Mouse (Mus musculus) heart, embryonic 15.5 days (tissue): ENCODE data around the gene Tbcd. TPM values are rescaled to one million over a fixed set of nuclear protein-coding genes. Genes with fewer than 3 reads are reported as not detected.

ENCODE experiments used
- ATAC-seq: fragments of 200-750 bp; cut with Nextera tagmentation; replicated peaks from 2 replicates; pipeline ENCODE4 v1.8.0; 2017; ENCODE audit warnings: low read depth, moderate TSS enrichment; ENCODE audit not compliant: insufficient number of reproducible peaks, insufficient read depth, low FRiP score
- H3K27ac ChIP-seq: fragments of 300-500 bp; sonication (generic); 2 replicates; pipeline ENCODE4 v1.5.1; 2015; ENCODE audit warnings: mild to moderate bottlenecking, inconsistent platforms
- H3K27me3 ChIP-seq: fragments of 300-500 bp; sonication (generic); 2 replicates; pipeline ENCODE4 v1.6.1; 2015; ENCODE audit warnings: inconsistent platforms
- H3K36me3 ChIP-seq: fragments of 300-500 bp; sonication (generic); 2 replicates; pipeline ENCODE4 v1.6.1; 2015; ENCODE audit warnings: mild to moderate bottlenecking, inconsistent platforms
- H3K4me1 ChIP-seq: fragments of 300-500 bp; sonication (generic); replicated peaks from 2 replicates; pipeline ENCODE4 v1.6.1; 2015; ENCODE audit warnings: inconsistent platforms
- H3K4me2 ChIP-seq: fragments of 300-500 bp; sonication (generic); 2 replicates; pipeline ENCODE4 v1.6.1; 2015; ENCODE audit warnings: inconsistent platforms, mild to moderate bottlenecking, moderate library complexity
- H3K4me3 ChIP-seq: fragments of 300-500 bp; sonication (generic); 2 replicates; pipeline ENCODE4 v1.5.1; 2015; ENCODE audit warnings: mild to moderate bottlenecking, inconsistent platforms
- H3K9ac ChIP-seq: fragments of 300-500 bp; sonication (generic); 2 replicates; pipeline ENCODE4 v1.6.1; 2015; ENCODE audit warnings: mild to moderate bottlenecking, inconsistent platforms
- H3K9me3 ChIP-seq: fragments of 300-500 bp; sonication (generic); replicated peaks from 2 replicates; pipeline ENCODE4 v1.6.1; 2016; ENCODE audit warnings: inconsistent platforms
- WGBS: fragments of 180-500 bp; shearing (Covaris S2); methylation state at CpG from one replicate; pipeline ENCODE4 v1.1.7; 2015; ENCODE audit warnings: mixed read lengths; 5-methylcytosine and 5-hydroxymethylcytosine counted together
- polyA plus RNA-seq: library from polyadenylated mRNA; unstranded; fragments of >200 nt; fragmentation: Nextera tagmentation; extraction: Ambion mirVana; gene quantifications from 2 replicates; pipeline ENCODE4 v1.2.1, GENCODE M21; 2015

Tbcd gene
- polyA plus RNA-seq, 1 experiment from 2014 or later: 17.3 TPM

DNA sequence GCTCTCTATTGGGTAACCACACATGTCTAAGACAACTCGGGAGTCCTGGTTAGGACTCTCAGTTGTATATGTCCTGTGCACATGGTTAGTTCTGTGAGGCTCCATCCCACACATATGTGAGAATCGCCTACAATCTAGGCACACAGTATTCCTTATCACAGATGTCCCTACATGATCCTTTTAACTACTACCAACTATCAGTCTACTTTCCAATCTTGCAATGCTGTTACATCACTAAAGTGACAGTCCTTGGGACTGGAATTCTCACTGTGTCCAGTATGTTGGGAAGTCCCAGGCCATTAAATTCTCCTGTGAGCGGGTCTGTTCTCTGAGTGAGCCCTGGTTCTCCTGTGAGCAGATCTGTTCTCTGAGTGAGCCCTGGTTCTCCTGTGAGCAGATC lies 101.7 kb downstream of the Tbcd start:
- H3K4me2 ChIP-seq: no peak overlapping the region
- H3K36me3 ChIP-seq: no peaks in the 10 kb centered on the region
- H3K4me3 ChIP-seq: no peak overlapping the region
- H3K4me1 ChIP-seq: peaks cover 33% of the 10 kb centered on the region
- WGBS: 89% methylated on average over 3 of the region's 3 CpGs
- no peaks in the 10 kb centered on the region for H3K9me3 ChIP-seq
- no peak overlapping the region for H3K9ac ChIP-seq
- H3K27ac ChIP-seq: no peak overlapping the region
- H3K27me3 ChIP-seq: no peaks in the 10 kb centered on the region
- ATAC-seq: no peak

DNA sequence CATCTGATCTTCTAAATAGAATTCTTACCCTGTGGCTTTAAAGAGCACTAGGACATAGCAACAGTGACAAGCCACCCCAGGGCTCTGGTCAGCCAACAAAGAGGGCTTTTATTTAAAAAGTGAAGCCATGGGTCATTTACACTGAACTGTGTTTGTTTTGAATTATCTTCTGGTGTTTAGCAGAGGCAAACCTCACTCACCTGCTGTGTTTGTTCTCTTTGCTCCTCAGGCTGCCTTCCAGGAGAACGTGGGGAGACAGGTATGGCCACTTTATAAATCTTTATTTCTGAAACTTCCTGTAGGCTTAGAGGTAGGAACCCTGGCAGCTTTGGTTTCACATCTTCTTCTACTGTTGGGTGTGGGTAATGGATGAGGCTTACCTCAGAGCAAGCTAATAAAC lies 105.0 kb downstream of the Tbcd start:
- peaks cover 14% of the 10 kb centered on the region for H3K4me1 ChIP-seq
- no peak overlapping the region for H3K4me2 ChIP-seq
- no peaks in the 10 kb centered on the region for H3K9me3 ChIP-seq
- H3K9ac ChIP-seq: no peak overlapping the region
- H3K36me3 ChIP-seq: no peaks in the 10 kb centered on the region
- no peak for ATAC-seq
- 78% methylated on average over 1 of the region's 1 CpGs for WGBS
- no peak overlapping the region for H3K27ac ChIP-seq
- no peak overlapping the region for H3K4me3 ChIP-seq
- no peaks in the 10 kb centered on the region for H3K27me3 ChIP-seq

DNA sequence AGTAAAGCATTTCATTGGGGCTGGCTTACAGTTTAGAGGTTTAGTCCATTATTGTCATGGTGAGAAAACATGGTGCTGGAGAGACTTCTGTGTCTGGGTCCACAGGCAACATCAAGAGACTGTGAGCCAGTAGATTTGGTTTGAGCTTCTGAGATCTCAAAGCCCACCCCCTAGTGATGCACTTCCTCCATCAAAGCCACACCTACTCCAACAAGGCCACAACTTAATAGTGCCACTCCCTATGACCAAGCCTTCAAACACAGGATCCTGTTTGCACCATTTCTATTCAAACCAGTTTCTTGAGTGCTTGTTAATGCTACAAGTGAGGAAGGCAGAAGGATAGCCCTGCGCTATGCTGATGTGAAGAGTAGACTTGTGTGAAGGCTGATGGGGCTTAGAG lies 106.2 kb downstream of the Tbcd start:
- no peak for ATAC-seq
- Histone ChIP-seq H3K9me3 (no peaks in the 10 kb centered on the region), H3K36me3 (no peaks in the 10 kb centered on the region), H3K27me3 (no peaks in the 10 kb centered on the region), H3K9ac (no peak overlapping the region), H3K4me3 (no peak overlapping the region), H3K4me2 (no peak overlapping the region), H3K27ac (no peak overlapping the region), H3K4me1 (peaks cover 7% of the 10 kb centered on the region; the same call in 1 of the 2 replicates)
- WGBS: 98% methylated on average over 1 of the region's 1 CpGs

DNA sequence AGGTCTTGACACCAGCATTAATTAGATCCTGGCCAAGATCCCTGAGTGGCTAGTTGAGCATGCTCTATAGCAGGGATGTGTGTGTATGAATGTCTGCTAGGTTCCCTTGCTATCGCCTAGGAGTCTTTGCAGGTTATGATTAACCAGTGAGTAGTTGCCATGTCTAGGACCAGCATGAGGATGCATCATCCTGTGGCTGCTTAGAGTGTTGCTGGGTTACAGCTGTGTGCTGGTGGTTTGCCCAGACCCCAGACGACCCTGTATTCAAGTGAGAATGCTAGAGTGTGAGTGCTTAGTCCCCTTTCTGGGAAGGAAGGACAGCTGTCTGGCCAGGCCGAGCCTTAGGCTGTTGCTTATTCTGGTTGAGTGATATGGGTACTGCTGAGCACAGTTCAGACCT lies 106.8 kb downstream of the Tbcd start:
- Histone ChIP-seq H3K9me3 (no peaks in the 10 kb centered on the region), H3K4me1 (0 out of 2 replicates have a peak, but pooled peaks cover 2% of the 10 kb centered on the region), H3K4me3 (no peak overlapping the region), H3K27ac (no peak overlapping the region), H3K4me2 (no peak overlapping the region), H3K27me3 (no peaks in the 10 kb centered on the region), H3K9ac (no peak overlapping the region), H3K36me3 (no peaks in the 10 kb centered on the region)
- WGBS: 82% methylated on average over 3 of the region's 3 CpGs
- no peak for ATAC-seq

DNA sequence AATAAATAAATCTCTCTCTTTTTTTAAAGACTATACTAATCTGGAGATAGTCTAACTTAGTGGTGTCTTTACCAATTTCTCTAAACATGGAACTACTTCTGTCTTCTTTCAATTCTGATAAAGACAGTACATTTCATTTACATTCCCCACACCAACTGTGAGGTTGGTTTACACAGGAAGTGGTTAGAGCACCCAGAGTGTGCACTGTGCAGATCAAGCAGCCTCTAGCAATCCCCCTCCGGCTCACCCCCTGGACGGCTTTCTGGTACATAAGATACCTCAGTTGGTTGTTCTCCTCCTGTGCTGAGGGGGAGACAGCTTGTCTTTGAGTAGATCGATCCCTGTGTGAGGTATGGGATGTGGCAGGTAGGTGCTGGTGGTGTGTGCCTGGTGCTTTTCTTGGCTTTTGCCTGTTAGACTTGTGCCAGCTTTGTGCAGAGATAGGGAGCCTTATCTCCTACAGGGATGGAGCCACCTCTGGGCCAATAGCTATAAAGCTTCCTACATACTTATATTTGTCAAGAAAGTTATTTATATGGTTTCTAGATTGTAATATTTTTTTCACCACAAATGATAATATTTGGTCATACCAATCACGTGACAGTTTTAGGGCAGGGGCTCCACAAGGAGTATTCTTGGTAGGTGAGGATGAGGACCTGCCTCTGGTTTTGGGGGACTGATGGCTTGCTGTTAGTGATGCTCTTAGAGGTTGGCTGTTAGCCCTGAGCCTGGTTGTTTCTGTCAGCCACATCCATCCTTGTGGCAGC lies 108.0 kb downstream of the Tbcd start:
- Histone ChIP-seq H3K9ac (no peak overlapping the region), H3K27ac (no peak overlapping the region), H3K4me2 (no peak overlapping the region), H3K9me3 (no peaks in the 10 kb centered on the region), H3K36me3 (no peaks in the 10 kb centered on the region), H3K4me1 (0 out of 2 replicates have a peak, but pooled peaks cover 2% of the 10 kb centered on the region), H3K4me3 (no peak overlapping the region), H3K27me3 (no peaks in the 10 kb centered on the region)
- no peak for ATAC-seq
- 72% methylated on average over 4 of the region's 4 CpGs for WGBS

DNA sequence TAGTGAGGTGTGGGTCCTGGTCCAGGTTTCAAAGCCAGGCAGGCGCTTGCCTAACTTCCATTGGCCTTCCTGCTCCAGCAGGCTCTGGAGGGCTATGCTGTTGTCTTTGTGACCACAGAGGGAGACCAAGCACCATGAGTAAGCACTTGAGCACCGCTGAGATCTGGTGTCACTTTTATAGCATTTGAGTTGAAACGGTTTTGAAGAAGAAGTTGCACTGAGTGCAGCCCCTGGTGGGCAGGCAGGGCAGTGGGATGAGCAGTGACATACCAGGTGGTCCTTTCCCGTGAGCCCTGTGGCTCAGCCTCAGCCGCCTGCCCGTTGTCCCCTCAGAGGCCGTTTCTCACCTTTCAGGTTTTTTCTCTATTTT lies 108.5 kb downstream of the Tbcd start:
- no peak overlapping the region for H3K4me2 ChIP-seq
- H3K9me3 ChIP-seq: no peaks in the 10 kb centered on the region
- 0 out of 2 replicates have a peak, but pooled peaks cover 2% of the 10 kb centered on the region for H3K4me1 ChIP-seq
- no peak overlapping the region for H3K4me3 ChIP-seq
- WGBS: 79% methylated on average over 7 of the region's 7 CpGs
- no peaks in the 10 kb centered on the region for H3K36me3 ChIP-seq
- H3K27me3 ChIP-seq: no peaks in the 10 kb centered on the region
- H3K27ac ChIP-seq: no peak overlapping the region
- no peak for ATAC-seq
- no peak overlapping the region for H3K9ac ChIP-seq

DNA sequence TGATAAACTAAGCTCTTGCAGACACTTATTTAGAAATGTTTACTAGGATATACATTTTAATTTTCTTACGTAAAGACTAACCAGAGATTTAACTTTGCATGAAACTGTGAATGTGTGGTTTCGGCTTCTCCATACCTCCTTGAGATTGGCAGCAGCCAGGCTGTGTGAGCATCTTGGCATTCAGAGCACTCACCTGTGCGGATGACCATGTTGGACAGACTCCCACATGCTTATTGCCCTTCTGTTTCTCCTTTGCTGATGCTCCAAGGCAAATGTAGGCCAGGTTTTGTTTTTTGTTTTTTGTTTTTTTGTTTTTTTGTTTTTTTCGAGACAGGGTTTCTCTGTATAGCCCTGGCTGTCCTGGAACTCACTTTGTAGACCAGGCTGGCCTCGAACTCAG lies 111.6 kb downstream of the Tbcd start:
- no peak overlapping the region for H3K4me2 ChIP-seq
- no peaks in the 10 kb centered on the region for H3K27me3 ChIP-seq
- H3K36me3 ChIP-seq: no peaks in the 10 kb centered on the region
- H3K9ac ChIP-seq: no peak overlapping the region
- H3K9me3 ChIP-seq: no peaks in the 10 kb centered on the region
- no peak for ATAC-seq
- H3K4me1 ChIP-seq: 0 out of 2 replicates have a peak, but pooled peaks cover 2% of the 10 kb centered on the region
- H3K27ac ChIP-seq: no peak overlapping the region
- no peak overlapping the region for H3K4me3 ChIP-seq
- 93% methylated on average over 5 of the region's 5 CpGs for WGBS

DNA sequence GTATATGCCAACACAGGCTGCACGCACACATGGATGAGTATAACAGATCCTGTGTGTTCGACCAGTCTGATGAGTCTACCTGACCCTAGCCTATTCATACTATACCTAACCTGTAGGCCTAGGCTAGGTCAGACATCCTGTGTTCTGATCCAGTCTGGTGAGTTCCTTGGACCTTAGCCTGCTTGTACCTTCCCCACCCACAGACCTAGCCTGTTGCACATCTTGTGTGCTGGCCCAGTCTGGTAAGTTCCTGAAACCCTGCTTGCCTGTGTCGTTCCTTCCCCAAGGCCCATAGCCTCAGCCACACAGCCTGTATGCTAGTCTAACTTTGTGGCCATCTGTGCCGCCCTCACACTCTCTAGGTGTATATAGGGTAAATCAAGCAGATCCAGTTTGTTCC lies 112.5 kb downstream of the Tbcd start:
- H3K4me3 ChIP-seq: no peak overlapping the region
- no peak for ATAC-seq
- no peak overlapping the region for H3K27ac ChIP-seq
- H3K4me2 ChIP-seq: no peak overlapping the region
- no peaks in the 10 kb centered on the region for H3K36me3 ChIP-seq
- H3K9ac ChIP-seq: no peak overlapping the region
- H3K27me3 ChIP-seq: no peaks in the 10 kb centered on the region
- 0 out of 2 replicates have a peak, but pooled peaks cover 2% of the 10 kb centered on the region for H3K4me1 ChIP-seq
- H3K9me3 ChIP-seq: no peaks in the 10 kb centered on the region
- WGBS: 92% methylated on average over 4 of the region's 4 CpGs

DNA sequence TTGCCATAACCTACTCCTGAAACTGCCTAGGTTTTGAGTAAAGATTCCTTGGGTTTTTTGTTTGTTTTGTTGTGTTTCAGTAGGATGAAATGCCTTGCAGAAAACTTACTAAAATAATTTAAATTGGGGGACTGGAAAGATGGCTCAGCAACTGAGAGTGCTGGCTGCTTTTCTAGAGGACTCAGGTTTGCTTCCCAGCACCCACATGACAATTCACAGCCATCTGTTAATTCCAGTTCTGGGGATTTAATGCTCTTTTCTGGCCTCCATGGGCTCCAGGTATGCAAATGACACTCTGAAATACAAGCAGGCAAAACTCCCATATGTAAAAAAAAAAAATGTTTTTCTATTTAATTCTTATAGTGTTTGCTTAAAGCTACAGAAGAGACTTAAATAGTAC lies 130.1 kb downstream of the Tbcd start:
- H3K4me3 ChIP-seq: no peak overlapping the region
- H3K9me3 ChIP-seq: no peaks in the 10 kb centered on the region
- no peak overlapping the region for H3K4me2 ChIP-seq
- no peak overlapping the region for H3K9ac ChIP-seq
- H3K36me3 ChIP-seq: peaks cover 5% of the 10 kb centered on the region
- H3K27ac ChIP-seq: no peak overlapping the region
- no peaks in the 10 kb centered on the region for H3K4me1 ChIP-seq
- no peaks in the 10 kb centered on the region for H3K27me3 ChIP-seq
- ATAC-seq: no peak

DNA sequence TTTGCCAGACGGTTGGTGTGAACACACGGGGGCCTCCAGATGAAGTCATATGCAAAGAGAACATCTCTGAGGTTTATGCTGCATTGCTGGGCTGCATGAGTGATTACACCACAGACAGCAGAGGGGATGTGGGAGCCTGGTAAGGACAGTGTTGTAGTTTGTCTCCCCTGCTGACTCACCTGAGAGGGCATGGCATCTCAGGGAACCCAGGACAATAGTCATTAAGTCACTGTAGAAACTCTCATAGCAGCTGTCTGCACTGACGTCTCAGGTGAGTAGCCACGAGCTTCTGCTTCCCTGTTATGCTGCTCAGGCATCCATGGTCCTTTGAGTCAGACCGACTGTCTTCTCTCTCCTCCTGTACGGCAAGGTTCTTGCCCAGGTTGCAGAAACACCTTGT lies 145.5 kb downstream of the Tbcd start:
- Histone ChIP-seq H3K27ac (no peak overlapping the region), H3K4me2 (no peak overlapping the region), H3K27me3 (no peaks in the 10 kb centered on the region), H3K9me3 (no peaks in the 10 kb centered on the region), H3K9ac (no peak overlapping the region), H3K4me1 (no peaks in the 10 kb centered on the region), H3K4me3 (no peak overlapping the region), H3K36me3 (peaks cover 7% of the 10 kb centered on the region)
- 88% methylated on average over 6 of the region's 6 CpGs for WGBS
- ATAC-seq: no peak

DNA sequence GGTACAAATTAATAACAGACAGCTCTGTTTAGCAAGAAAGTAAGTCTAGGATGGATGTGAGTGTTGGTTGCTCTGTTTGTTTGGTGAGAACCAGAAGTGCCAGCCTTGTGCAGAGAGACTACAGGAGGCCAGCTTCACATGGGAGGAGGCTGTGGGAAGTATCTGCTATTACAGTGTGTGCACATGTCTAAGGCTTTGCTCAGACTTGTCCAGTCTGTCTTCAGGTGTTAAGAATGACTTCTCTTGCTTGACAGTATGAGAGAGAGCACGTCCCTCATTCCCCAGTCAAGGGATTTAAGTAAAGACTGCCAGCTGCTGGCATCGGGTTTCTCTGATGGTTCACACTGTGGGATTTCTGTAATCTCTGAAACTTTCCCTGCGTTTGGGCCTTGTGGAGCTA lies 149.7 kb downstream of the Tbcd start:
- Histone ChIP-seq H3K36me3 (peaks cover 23% of the 10 kb centered on the region; the same call in 1 of the 2 replicates), H3K27ac (no peak overlapping the region), H3K9ac (no peak overlapping the region), H3K4me1 (no peaks in the 10 kb centered on the region), H3K9me3 (no peaks in the 10 kb centered on the region), H3K27me3 (no peaks in the 10 kb centered on the region), H3K4me3 (no peak overlapping the region), H3K4me2 (no peak overlapping the region)
- 76% methylated on average over 3 of the region's 3 CpGs for WGBS
- no peak for ATAC-seq

DNA sequence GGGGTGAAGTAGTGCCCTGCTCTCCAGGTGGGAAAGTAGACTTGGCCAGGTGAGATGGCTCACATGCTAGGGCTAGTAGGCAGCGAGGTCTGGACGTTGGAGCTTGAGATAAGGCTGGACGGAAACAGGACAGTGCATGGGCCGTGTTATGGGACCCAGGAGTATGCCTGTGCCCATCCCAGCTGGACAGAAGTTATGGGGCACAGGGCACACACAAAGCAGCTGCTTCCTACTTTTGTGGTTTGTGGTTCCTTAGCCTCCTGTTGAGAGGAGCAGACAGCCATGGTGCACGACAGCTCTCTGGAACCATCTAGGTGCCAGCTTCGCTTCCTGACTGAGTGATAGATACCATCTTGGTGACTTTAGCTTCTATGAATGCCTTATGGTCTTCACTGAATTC lies 153.9 kb downstream of the Tbcd start:
- ATAC-seq: no peak
- no peaks in the 10 kb centered on the region for H3K27me3 ChIP-seq
- peaks cover 19% of the 10 kb centered on the region; the same call in 1 of the 2 replicates for H3K36me3 ChIP-seq
- WGBS: 83% methylated on average over 6 of the region's 6 CpGs
- H3K27ac ChIP-seq: no peak overlapping the region
- no peaks in the 10 kb centered on the region for H3K9me3 ChIP-seq
- H3K4me2 ChIP-seq: no peak overlapping the region
- no peak overlapping the region for H3K9ac ChIP-seq
- no peak overlapping the region for H3K4me3 ChIP-seq
- no peaks in the 10 kb centered on the region for H3K4me1 ChIP-seq
